Mouse (Mus musculus): ENCODE measurements at regions not wholly inside any gene's neighbourhood (a gene's known extent, or its start where the extent isn't known, plus 50 kb on each side); places are given as distances from the start of the nearest gene placed in this dataset.

DNA sequence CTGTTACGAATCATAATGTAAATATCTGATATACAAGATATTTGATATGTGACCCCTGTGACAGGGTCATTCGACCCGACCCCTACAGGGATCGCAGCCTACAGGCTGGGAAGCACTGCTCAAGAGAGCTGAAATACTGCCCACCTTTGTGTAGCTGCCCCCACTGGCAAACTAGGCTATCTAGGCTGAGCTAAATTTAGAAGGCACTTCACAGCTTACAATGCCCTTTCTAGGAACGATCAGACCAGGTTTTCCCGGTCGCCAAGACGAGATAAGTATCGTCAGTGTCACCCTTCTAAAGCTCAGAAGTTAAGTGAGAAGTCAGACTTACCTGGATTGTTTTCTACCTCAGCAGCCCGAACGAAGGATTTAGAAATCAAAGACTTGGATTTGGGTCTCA lies 71.9 kb upstream of the Ptgfrn start:
- Histone ChIP-seq H3K36me3 (ENCODE audit: control insufficient read depth, insufficient read depth, low read length) (no peaks in the 10 kb centered on the region), H3K79me2 (ENCODE audit: control insufficient read depth, insufficient read depth, low read length) (no peaks in the 10 kb centered on the region), H3K27ac (replicated peaks; ENCODE audit: insufficient read depth, low read depth, low read length) (no peak overlapping the region), H3K4me1 (ENCODE audit: control insufficient read depth, insufficient read depth, low read length) (no peaks in the 10 kb centered on the region), H3K9ac (ENCODE audit: low read depth, low read length) (no peak overlapping the region), H3K27me3 (ENCODE audit: control insufficient read depth, insufficient read depth, low read length) (no peaks in the 10 kb centered on the region), H3K4me3 (ENCODE audit: insufficient read depth, low read depth, low read length) (no peak overlapping the region)
- DNase-seq (ENCODE audit: extremely low read depth, low read depth, low spot score) = no peak
- 84% methylated on average over 11 of the region's 11 CpGs for WGBS
- TF ChIP-seq POLR2A (IDR thresholded peaks at IDR 0.05; ENCODE audit: extremely low read depth, insufficient read depth, low read length) = no peak
- no peak for TF ChIP-seq CTCF (IDR thresholded peaks at IDR 0.05; ENCODE audit: low read depth, low read length)

DNA sequence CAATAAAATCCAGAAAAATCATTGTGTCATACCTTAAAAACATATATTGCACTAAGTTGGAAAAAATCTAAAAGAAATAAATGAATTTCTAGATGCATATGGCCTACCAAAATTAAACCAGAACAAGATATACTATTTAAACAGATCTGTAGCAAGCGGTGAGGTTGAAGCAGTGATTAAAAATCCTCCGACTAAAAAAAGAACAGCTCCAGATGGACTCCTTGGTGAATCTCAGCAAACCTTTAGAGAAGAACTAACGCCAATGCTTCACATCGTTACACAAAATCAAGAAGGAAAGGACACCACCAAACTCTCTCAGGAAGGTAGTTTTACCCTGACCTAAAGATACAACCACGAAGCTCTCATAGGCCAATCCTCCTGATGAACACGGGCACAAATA lies 63.9 kb upstream of the Ptgfrn start:
- DNase-seq (ENCODE audit: extremely low read depth, low read depth, low spot score) = no peak
- no peaks in the 10 kb centered on the region for H3K36me3 ChIP-seq (ENCODE audit: control insufficient read depth, insufficient read depth, low read length)
- H3K4me3 ChIP-seq (ENCODE audit: insufficient read depth, low read depth, low read length) = no peak overlapping the region
- no peaks in the 10 kb centered on the region for H3K79me2 ChIP-seq (ENCODE audit: control insufficient read depth, insufficient read depth, low read length)
- no peaks in the 10 kb centered on the region for H3K4me1 ChIP-seq (ENCODE audit: control insufficient read depth, insufficient read depth, low read length)
- H3K9ac ChIP-seq (ENCODE audit: low read depth, low read length) = no peak overlapping the region
- H3K27ac ChIP-seq (replicated peaks; ENCODE audit: insufficient read depth, low read depth, low read length) = no peak overlapping the region
- no peaks in the 10 kb centered on the region for H3K27me3 ChIP-seq (ENCODE audit: control insufficient read depth, insufficient read depth, low read length)
- 87% methylated on average over 6 of the region's 6 CpGs for WGBS
- TF ChIP-seq CTCF (IDR thresholded peaks at IDR 0.05; ENCODE audit: low read depth, low read length) (no peak), POLR2A (IDR thresholded peaks at IDR 0.05; ENCODE audit: extremely low read depth, insufficient read depth, low read length) (no peak)

DNA sequence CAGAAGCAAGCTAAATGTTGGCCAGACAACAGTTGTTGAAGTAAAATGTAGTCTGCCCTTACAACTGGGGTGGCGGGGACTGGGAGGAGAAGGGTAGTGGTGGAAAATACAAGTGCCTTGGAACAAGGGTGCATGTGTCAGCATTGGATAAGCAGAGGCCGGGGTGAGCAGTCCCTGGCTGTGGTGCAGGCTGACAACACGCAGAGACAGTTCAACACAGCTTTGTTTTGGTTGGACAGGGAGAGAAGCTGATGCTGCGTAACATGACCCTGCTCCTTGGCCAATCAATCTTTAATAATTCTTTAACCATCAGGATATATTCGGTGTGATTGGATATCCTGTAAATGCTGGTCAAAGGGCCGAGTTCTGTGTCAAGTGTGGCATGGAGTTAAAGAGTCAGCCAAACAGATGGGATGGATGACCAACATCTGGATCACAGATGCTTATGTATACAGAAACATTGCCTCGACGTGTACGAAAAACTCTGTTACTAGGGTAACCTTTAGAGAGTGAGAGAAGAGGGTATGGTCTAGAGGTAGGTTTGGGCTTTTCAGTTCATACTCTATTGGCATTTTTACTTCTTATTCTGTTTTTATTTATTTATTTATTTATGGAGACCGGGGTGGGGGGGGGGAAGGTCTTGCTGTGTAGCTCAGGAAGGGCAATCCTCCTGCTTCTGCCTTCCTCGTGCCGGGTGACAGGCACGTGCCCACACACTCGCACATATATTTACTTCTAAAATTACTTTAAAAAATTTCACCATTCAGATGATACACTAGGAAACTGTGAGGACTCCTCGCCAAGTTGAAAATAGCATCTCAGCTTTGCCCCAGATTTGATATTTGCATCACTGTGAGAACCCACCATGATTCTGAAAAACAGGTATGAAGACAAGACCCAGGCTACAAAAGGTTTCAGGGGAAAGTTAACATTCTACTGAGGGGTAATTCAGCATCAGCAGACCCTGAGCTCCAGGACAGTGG lies 60.2 kb upstream of the Ptgfrn start:
- TF ChIP-seq POLR2A (IDR thresholded peaks at IDR 0.05; ENCODE audit: extremely low read depth, insufficient read depth, low read length) = no peak
- TF ChIP-seq CTCF (IDR thresholded peaks at IDR 0.05; ENCODE audit: low read depth, low read length) = no peak
- WGBS = 86% methylated on average over 15 of the region's 15 CpGs
- no peak overlapping the region for H3K4me3 ChIP-seq (ENCODE audit: insufficient read depth, low read depth, low read length)
- no peak overlapping the region for H3K27ac ChIP-seq (replicated peaks; ENCODE audit: insufficient read depth, low read depth, low read length)
- H3K9ac ChIP-seq (ENCODE audit: low read depth, low read length) = no peak overlapping the region
- no peaks in the 10 kb centered on the region for H3K4me1 ChIP-seq (ENCODE audit: control insufficient read depth, insufficient read depth, low read length)
- H3K27me3 ChIP-seq (ENCODE audit: control insufficient read depth, insufficient read depth, low read length) = no peaks in the 10 kb centered on the region
- H3K36me3 ChIP-seq (ENCODE audit: control insufficient read depth, insufficient read depth, low read length) = no peaks in the 10 kb centered on the region
- no peak for DNase-seq (ENCODE audit: extremely low read depth, low read depth, low spot score)
- no peaks in the 10 kb centered on the region for H3K79me2 ChIP-seq (ENCODE audit: control insufficient read depth, insufficient read depth, low read length)

DNA sequence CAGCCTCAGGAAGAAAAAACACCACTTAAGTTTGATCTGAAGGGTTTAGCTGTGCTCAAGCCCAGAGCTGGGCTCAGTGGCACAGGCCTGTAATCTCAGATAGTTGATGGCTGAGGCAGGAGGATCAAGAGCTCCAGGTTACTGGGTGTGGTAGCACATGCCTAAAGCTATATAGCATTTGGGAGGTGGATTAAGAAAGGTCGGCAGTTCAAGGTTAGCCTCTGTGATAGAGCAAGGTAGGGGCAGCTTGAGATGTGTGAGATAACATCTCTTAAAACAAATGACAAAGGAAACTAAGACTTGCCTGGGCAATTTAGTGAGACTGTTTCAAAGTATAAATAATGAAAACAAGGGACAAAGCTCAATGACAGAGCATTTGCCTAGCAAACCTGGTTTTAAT lies 56.9 kb upstream of the Ptgfrn start:
- Histone ChIP-seq H3K9ac (ENCODE audit: low read depth, low read length) (no peak overlapping the region), H3K27me3 (ENCODE audit: control insufficient read depth, insufficient read depth, low read length) (no peaks in the 10 kb centered on the region), H3K4me1 (ENCODE audit: control insufficient read depth, insufficient read depth, low read length) (no peaks in the 10 kb centered on the region), H3K27ac (replicated peaks; ENCODE audit: insufficient read depth, low read depth, low read length) (no peak overlapping the region), H3K4me3 (ENCODE audit: insufficient read depth, low read depth, low read length) (no peak overlapping the region), H3K36me3 (ENCODE audit: control insufficient read depth, insufficient read depth, low read length) (no peaks in the 10 kb centered on the region), H3K79me2 (ENCODE audit: control insufficient read depth, insufficient read depth, low read length) (no peaks in the 10 kb centered on the region)
- WGBS = 70% methylated on average over 1 of the region's 1 CpGs
- TF ChIP-seq CTCF (IDR thresholded peaks at IDR 0.05; ENCODE audit: low read depth, low read length) = no peak
- no peak for TF ChIP-seq POLR2A (IDR thresholded peaks at IDR 0.05; ENCODE audit: extremely low read depth, insufficient read depth, low read length)
- DNase-seq (ENCODE audit: extremely low read depth, low read depth, low spot score) = no peak

DNA sequence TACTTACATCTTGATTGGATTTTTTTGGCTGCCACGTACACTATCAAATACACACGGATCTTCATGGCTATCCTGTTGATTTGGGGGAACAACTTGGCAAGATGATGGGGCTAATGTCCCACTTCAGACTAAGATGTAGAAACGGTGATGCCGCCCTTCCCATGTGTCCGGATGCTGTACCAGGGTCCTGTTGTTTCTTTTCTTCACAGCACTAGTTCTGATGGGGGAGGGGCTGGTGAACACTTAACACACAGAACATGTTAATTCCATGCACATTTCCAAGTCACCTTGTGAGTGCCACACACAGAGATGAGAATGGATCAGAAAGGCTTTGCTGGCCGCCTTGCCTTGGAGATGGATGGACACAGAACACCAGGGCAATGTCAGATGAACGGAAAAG lies 56.5 kb upstream of the Ptgfrn start:
- Histone ChIP-seq H3K9ac (ENCODE audit: low read depth, low read length) (no peak overlapping the region), H3K79me2 (ENCODE audit: control insufficient read depth, insufficient read depth, low read length) (no peaks in the 10 kb centered on the region), H3K27ac (replicated peaks; ENCODE audit: insufficient read depth, low read depth, low read length) (no peak overlapping the region), H3K27me3 (ENCODE audit: control insufficient read depth, insufficient read depth, low read length) (no peaks in the 10 kb centered on the region), H3K36me3 (ENCODE audit: control insufficient read depth, insufficient read depth, low read length) (no peaks in the 10 kb centered on the region), H3K4me3 (ENCODE audit: insufficient read depth, low read depth, low read length) (no peak overlapping the region), H3K4me1 (ENCODE audit: control insufficient read depth, insufficient read depth, low read length) (no peaks in the 10 kb centered on the region)
- DNase-seq (ENCODE audit: extremely low read depth, low read depth, low spot score) = no peak
- no peak for TF ChIP-seq POLR2A (IDR thresholded peaks at IDR 0.05; ENCODE audit: extremely low read depth, insufficient read depth, low read length)
- TF ChIP-seq CTCF (IDR thresholded peaks at IDR 0.05; ENCODE audit: low read depth, low read length) = no peak
- 95% methylated on average over 7 of the region's 7 CpGs for WGBS

DNA sequence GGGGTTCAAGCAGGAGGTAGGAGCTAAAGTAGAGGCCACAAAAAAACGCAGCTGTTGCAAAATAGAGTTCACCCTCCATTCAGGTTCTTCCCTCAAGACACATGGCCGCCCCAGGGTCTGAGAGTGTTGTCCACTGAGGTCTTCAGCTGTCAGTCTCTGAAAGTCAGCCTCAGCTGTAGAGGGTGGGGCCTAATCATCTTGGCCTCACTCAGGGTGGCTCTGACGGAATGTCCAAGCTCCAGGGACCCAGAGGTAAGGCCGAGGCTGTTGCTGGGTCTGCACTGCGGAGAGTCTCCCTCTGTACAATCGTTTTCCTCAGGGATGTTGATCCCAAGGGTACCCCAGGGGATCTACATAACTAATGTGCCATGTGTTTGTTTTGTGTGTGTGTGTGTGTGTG lies 55.2 kb upstream of the Ptgfrn start:
- Histone ChIP-seq H3K9ac (ENCODE audit: low read depth, low read length) (no peak overlapping the region), H3K4me3 (ENCODE audit: insufficient read depth, low read depth, low read length) (no peak overlapping the region), H3K79me2 (ENCODE audit: control insufficient read depth, insufficient read depth, low read length) (no peaks in the 10 kb centered on the region), H3K27ac (replicated peaks; ENCODE audit: insufficient read depth, low read depth, low read length) (no peak overlapping the region), H3K4me1 (ENCODE audit: control insufficient read depth, insufficient read depth, low read length) (no peaks in the 10 kb centered on the region), H3K36me3 (ENCODE audit: control insufficient read depth, insufficient read depth, low read length) (no peaks in the 10 kb centered on the region), H3K27me3 (ENCODE audit: control insufficient read depth, insufficient read depth, low read length) (no peaks in the 10 kb centered on the region)
- no peak for DNase-seq (ENCODE audit: extremely low read depth, low read depth, low spot score)
- 68% methylated on average over 6 of the region's 6 CpGs for WGBS
- TF ChIP-seq CTCF (IDR thresholded peaks at IDR 0.05; ENCODE audit: low read depth, low read length) (no peak), POLR2A (IDR thresholded peaks at IDR 0.05; ENCODE audit: extremely low read depth, insufficient read depth, low read length) (no peak)

Data from liver, adult 2 months (tissue).